Mouse (Mus musculus) heart, embryonic 16.5 days (tissue): ENCODE measurements at regions not wholly inside any gene's neighbourhood (a gene's known extent, or its start where the extent isn't known, plus 50 kb on each side); places are given as distances from the start of the nearest gene placed in this dataset.

Experiments used
- ATAC-seq: fragments of 200-750 bp; cut with Nextera tagmentation; replicated peaks from 2 replicates; pipeline ENCODE4 v1.8.0; 2017; ENCODE audit warnings: moderate number of reproducible peaks; ENCODE audit not compliant: insufficient read depth, low FRiP score; ENCODE audit errors: extremely low read depth
- H3K27ac ChIP-seq: fragments of 300-500 bp; sonication (generic); 2 replicates; pipeline ENCODE4 v1.5.1; 2014; ENCODE audit warnings: mild to moderate bottlenecking, low read length, control low read depth, moderate library complexity
- H3K27me3 ChIP-seq: fragments of 300-500 bp; sonication (generic); 2 replicates; pipeline ENCODE4 v1.6.1; 2014; ENCODE audit warnings: low read length, mixed read lengths; ENCODE audit not compliant: control insufficient read depth, insufficient read depth
- H3K36me3 ChIP-seq: fragments of 300-500 bp; sonication (generic); 2 replicates; pipeline ENCODE4 v1.6.1; 2014; ENCODE audit not compliant: control insufficient read depth, insufficient read depth
- H3K4me1 ChIP-seq: fragments of 300-500 bp; sonication (generic); 2 replicates; pipeline ENCODE4 v1.6.1; 2014; ENCODE audit warnings: low read length, mixed read lengths; ENCODE audit not compliant: control insufficient read depth, insufficient read depth
- H3K4me2 ChIP-seq: fragments of 300-500 bp; sonication (generic); 2 replicates; pipeline ENCODE4 v1.6.1; 2014; ENCODE audit warnings: low read depth, mild to moderate bottlenecking, control low read depth, low read length
- H3K4me3 ChIP-seq: fragments of 300-500 bp; sonication (generic); 2 replicates; pipeline ENCODE4 v1.5.1; 2014; ENCODE audit warnings: mild to moderate bottlenecking, control low read depth, low read length
- H3K9ac ChIP-seq: fragments of 300-500 bp; sonication (generic); 2 replicates; pipeline ENCODE4 v1.6.1; 2014; ENCODE audit warnings: low read length, control low read depth
- H3K9me3 ChIP-seq: fragments of 300-500 bp; sonication (generic); replicated peaks from 2 replicates; pipeline ENCODE4 v1.6.1; 2016; ENCODE audit warnings: low read length; ENCODE audit not compliant: control insufficient read depth
- WGBS: fragments of 180-500 bp; shearing (Covaris S2); extraction: QIAGEN DNeasy Blood & Tissue Kit; methylation state at CpG from one replicate; pipeline ENCODE4 v1.1.7; 2014; 5-methylcytosine and 5-hydroxymethylcytosine counted together

DNA sequence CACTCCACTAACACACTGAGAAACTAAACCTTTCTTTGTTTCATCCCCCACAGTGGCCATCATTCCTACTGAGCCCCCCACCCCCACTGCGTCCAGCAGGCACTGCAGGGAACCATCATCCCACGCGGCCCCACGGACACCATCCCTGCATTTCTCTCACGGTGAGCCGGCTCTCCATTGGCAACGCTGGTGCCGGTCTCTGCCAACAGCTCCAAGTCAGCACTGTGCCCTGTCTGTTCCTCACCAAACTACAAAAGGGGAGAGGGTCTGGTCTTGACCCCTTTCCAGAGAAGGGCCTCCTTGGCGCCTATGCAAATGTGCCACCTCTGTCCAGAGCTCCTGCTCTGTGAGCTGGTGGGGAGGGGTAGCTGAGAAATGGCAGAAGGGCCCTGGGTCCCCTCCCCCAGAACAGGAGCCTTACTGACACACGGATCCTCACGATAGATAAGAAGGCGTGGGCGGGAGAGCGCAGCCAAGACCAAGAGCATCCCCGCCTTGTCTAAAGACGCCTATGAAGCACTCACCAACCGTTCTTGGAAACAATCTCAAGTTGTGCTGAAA lies 233.0 kb upstream of the Dio3 start:
- Histone ChIP-seq H3K4me1 (no peaks in the 10 kb centered on the region), H3K36me3 (no peaks in the 10 kb centered on the region)

DNA sequence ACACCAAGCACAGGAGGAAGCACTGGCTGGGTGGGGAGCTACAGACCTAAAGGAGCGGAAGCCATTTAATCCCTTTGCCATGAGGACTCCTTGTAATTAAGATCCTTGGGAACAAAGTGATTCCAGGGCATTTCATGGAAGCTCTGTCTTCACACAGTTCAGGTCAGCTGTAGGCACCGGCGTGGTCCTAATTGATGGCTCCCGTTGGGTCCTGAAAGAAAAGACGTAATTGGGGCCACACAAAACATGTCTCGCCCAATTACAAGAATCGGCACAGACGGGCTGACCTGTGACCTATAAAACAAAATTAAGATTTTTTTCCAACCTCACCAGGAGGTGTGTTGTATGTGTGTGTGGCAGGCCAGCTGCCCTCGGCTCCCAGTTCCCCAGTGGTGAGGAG lies 232.3 kb upstream of the Dio3 start:
- 86% methylated on average over 9 of the region's 9 CpGs for WGBS
- Histone ChIP-seq H3K4me1 (no peaks in the 10 kb centered on the region), H3K4me2 (no peak overlapping the region), H3K36me3 (no peaks in the 10 kb centered on the region), H3K27ac (no peak overlapping the region), H3K9me3 (no peaks in the 10 kb centered on the region), H3K9ac (no peak overlapping the region), H3K27me3 (peaks cover 4% of the 10 kb centered on the region; the same call in 1 of the 2 replicates), H3K4me3 (no peak overlapping the region)
- no peak for ATAC-seq

More for the DNA sequence above, 233.0 kb upstream of the Dio3 start:
- Histone ChIP-seq H3K27me3 (peaks cover 4% of the 10 kb centered on the region; the same call in 1 of the 2 replicates), H3K4me3 (no peak overlapping the region), H3K9me3 (no peaks in the 10 kb centered on the region), H3K9ac (no peak overlapping the region), H3K4me2 (no peak overlapping the region), H3K27ac (no peak overlapping the region)
- no peak for ATAC-seq
- 58% methylated on average over 17 of the region's 17 CpGs for WGBS

DNA sequence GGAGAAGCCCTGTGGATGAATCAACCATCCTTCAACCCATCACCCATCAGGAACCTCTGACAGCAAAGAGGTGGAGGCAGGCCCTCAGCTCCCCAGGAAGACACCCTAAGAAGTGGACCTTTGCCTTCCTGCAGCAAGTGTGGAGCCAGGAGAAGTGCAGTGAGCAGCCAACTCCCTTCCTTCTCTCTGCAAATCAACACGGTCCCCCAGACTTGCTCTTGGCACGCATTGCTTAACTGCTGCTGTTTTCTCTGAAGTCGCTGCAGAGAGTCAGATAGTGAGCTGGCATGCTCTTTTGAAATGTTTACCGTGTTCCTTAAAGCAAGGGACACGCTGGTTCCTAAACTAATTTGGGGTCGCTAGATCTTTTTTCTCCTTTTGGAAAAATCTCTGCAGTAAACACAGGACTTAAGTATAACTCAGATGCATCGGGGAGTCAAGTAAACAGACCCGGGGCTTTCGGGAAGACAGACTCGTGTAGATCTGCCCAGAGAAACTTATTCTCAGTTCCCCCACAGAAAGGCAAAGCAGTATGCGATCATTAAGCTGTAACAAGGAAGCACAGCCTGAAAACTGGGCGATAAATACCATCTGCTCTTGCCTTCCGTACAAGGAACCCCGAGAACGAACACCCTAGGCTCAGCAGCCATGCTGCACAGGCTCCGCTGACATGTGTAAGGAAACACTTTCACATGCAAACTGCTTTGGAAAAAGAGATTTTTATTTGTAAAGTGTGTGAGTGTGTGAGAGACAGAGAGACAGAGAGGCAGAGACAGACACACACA lies 231.2 kb upstream of the Dio3 start:
- no peak overlapping the region for H3K9ac ChIP-seq
- H3K9me3 ChIP-seq: no peaks in the 10 kb centered on the region
- no peak overlapping the region for H3K27ac ChIP-seq
- no peak overlapping the region for H3K4me3 ChIP-seq
- no peaks in the 10 kb centered on the region for H3K36me3 ChIP-seq
- ATAC-seq: no peak
- H3K4me1 ChIP-seq: no peaks in the 10 kb centered on the region
- 55% methylated on average over 16 of the region's 16 CpGs for WGBS
- H3K27me3 ChIP-seq: peaks cover 4% of the 10 kb centered on the region; the same call in 1 of the 2 replicates
- no peak overlapping the region for H3K4me2 ChIP-seq

DNA sequence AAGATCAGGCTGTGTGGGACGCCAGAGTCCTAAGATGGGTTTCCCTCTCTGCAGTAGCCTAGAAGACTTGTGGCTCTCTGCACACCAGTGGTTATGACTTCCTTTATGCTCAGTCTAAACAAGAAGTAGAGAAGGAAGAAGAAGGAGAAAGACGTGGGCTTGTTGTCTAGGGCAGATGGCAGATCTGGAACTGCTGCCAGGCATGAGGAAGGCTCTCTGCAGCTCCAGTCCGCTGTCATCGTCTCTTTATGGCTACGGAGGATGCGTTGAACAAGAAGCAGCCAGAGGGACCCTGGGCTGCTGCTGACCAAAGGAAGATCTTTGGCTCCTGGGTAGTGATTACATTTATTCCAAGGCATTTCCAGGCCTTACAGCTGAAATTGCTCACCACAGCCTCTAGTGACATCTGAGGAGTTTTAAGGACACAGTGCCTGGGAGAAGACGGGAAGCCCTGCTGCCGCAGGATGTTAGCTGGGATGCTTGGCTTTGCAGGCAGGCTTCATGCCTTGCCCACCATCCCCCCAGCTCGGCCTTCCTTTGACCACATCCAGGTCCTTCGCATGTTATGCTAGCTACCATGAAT lies 229.6 kb upstream of the Dio3 start:
- ATAC-seq: no peak
- H3K4me2 ChIP-seq: no peak overlapping the region
- no peak overlapping the region for H3K27ac ChIP-seq
- no peak overlapping the region for H3K4me3 ChIP-seq
- H3K9ac ChIP-seq: no peak overlapping the region
- no peaks in the 10 kb centered on the region for H3K4me1 ChIP-seq
- WGBS: 69% methylated on average over 10 of the region's 10 CpGs
- no peaks in the 10 kb centered on the region for H3K9me3 ChIP-seq
- H3K27me3 ChIP-seq: peaks cover 4% of the 10 kb centered on the region; the same call in 1 of the 2 replicates
- H3K36me3 ChIP-seq: no peaks in the 10 kb centered on the region

DNA sequence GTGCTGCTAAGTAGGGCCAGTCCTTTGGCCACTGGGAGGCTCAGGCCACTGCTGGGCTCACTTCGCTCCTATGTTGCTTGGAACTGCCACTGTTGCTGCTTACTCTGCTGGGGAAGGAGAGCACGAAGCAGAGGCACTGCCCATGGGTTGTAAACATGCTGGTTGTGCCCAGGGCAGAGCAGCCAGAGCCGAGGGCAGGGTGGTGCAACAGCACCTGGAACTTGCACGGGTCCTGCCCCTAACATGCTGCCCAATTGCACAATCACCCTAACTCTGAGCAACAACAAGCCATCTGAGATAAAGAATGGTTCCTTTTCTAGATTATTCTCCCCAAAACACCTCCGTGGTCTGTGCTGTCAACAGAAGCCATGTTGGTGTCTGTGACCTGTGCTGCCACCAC lies 219.5 kb upstream of the Dio3 start:
- Histone ChIP-seq H3K36me3 (no peaks in the 10 kb centered on the region), H3K27me3 (no peaks in the 10 kb centered on the region), H3K4me1 (no peaks in the 10 kb centered on the region), H3K27ac (no peak overlapping the region), H3K9me3 (no peaks in the 10 kb centered on the region), H3K4me3 (no peak overlapping the region), H3K4me2 (no peak overlapping the region), H3K9ac (no peak overlapping the region)
- 75% methylated on average over 5 of the region's 5 CpGs for WGBS
- ATAC-seq: no peak

DNA sequence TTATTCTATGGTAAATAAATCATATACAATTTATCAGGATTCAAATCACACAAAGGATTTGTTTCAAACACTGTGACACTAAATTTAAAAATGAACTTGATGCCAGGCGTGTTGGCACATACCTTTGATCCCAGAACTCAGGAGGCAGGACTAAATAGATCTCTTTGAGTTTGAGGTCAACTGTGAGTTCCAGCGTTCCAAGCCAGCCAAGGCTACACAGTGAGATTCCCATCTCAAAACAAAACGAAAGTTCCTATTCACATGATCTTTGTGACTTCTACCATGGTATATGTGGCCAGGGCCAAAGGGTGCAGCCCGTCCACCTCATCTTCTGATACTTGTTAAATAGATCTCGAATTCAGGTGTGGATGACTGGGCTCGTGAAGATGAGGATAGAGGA lies 216.9 kb upstream of the Dio3 start:
- Histone ChIP-seq H3K27ac (no peak overlapping the region), H3K9me3 (no peaks in the 10 kb centered on the region), H3K4me3 (no peak overlapping the region), H3K27me3 (no peaks in the 10 kb centered on the region), H3K36me3 (no peaks in the 10 kb centered on the region), H3K4me1 (no peaks in the 10 kb centered on the region), H3K4me2 (no peak overlapping the region), H3K9ac (no peak overlapping the region)
- 76% methylated on average over 6 of the region's 6 CpGs for WGBS
- ATAC-seq: no peak

DNA sequence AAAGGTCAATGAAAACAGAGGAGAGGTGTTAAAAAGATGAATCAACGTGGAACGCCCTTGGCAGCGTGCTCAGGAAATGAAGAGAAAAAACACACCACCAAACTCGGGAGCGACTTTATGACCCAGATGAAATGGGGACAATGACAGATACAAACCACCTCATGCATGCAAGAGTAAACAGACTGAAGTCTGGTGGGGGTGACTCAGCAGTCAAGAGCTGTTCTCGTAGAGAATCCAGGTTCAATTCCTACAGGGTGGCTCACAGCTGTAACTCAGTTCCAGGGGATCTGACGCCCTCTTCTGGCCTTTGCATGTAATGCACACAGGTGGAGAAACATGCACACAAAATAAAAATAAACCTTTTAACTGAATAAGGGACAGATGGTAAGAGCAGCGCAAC lies 215.9 kb upstream of the Dio3 start:
- no peak overlapping the region for H3K4me3 ChIP-seq
- ATAC-seq: no peak
- no peaks in the 10 kb centered on the region for H3K27me3 ChIP-seq
- H3K4me2 ChIP-seq: no peak overlapping the region
- no peaks in the 10 kb centered on the region for H3K4me1 ChIP-seq
- no peaks in the 10 kb centered on the region for H3K9me3 ChIP-seq
- WGBS: 60% methylated on average over 8 of the region's 8 CpGs
- no peak overlapping the region for H3K9ac ChIP-seq
- no peak overlapping the region for H3K27ac ChIP-seq
- no peaks in the 10 kb centered on the region for H3K36me3 ChIP-seq

DNA sequence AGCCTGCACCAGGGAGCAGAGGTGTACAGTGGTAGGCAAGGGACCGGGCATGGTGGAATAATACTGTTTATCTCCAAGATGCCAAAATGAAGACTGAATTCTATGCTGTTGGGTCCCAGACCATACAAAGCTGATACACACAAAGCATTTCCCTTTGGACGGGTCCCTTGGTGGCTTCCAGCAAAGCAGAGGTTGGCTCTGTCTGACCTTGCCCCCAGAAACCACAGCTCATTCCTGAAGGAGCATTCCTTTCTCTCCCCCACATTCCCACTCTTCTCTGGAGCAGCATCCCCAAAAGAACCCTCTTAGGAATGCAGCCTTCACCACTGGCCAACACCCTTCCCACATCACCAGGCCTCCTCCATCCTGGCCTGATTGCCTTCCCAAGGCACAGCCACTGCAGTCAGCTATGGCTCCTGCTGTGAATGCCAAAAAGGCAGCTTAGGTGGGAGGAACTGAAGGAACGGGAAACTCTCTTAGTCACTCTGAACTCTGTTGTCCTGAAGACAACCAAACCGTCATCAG lies 212.4 kb upstream of the Dio3 start:
- Histone ChIP-seq H3K27me3 (no peaks in the 10 kb centered on the region), H3K27ac (no peak overlapping the region), H3K36me3 (no peaks in the 10 kb centered on the region), H3K4me1 (no peaks in the 10 kb centered on the region), H3K4me3 (no peak overlapping the region), H3K9ac (no peak overlapping the region), H3K9me3 (peaks cover 12% of the 10 kb centered on the region), H3K4me2 (no peak overlapping the region)
- 54% methylated on average over 4 of the region's 4 CpGs for WGBS
- no peak for ATAC-seq

DNA sequence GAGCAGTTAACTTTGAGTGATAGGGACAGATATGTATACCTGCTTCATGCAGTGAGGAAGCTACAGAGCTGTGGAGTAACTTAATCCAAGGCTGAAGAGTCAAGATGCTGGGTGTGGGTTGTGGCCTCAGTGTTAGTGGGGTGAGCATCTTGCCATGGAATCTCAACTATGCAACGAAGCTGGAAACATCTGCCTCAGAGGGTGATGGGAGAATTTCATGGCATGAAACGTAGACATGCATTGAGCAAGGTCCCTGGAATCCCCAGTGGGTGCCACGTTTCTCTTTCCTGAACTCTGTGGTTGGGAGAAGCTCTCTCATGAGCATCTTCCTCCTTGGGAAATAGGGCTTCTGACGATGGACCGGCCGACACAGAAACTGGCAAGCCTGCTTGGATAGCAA lies 208.4 kb upstream of the Dio3 start:
- no peak for ATAC-seq

More for the DNA sequence above, 208.4 kb upstream of the Dio3 start:
- Histone ChIP-seq H3K27me3 (no peaks in the 10 kb centered on the region), H3K9me3 (peaks cover 12% of the 10 kb centered on the region), H3K36me3 (no peaks in the 10 kb centered on the region), H3K4me3 (no peak overlapping the region), H3K4me1 (no peaks in the 10 kb centered on the region), H3K9ac (no peak overlapping the region), H3K27ac (no peak overlapping the region), H3K4me2 (no peak overlapping the region)
- 75% methylated on average over 6 of the region's 6 CpGs for WGBS
